Mouse (Mus musculus): ENCODE results near the gene Gm29423. TPM values are rescaled to one million over a fixed set of nuclear protein-coding genes. Genes with fewer than 3 reads are reported as not detected.

The Gm29423 gene
- polyA plus RNA-seq (2012; ENCODE audit: low replicate concordance), result not detected in 2 replicates

DNA sequence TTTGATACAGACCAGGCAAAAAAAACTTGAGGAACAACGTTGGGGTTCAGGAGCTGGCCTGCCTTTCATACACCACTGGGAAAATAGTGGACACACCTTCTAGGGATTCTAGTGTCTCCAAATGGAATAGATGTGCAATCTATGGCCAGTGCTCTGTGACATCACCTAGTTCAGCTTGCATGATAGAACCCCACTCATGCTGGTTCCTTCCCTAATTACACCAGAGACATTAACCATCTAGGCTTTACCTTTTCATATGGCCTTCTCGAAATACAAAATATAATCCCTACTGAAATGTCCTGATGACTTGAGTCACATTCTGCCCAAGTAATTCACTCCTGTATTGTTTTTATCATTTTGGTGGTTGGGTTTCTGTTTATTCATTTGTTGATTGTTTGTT, at the start of gene Gm29423, which contains the start of gene Gm29644:
Gene Gm29423 (minus strand): TSS at position 101 of the 400 bp plus-strand sequence.
Gene Gm29644 (minus strand): TSS at position 157 of the 400 bp plus-strand sequence.

DNA sequence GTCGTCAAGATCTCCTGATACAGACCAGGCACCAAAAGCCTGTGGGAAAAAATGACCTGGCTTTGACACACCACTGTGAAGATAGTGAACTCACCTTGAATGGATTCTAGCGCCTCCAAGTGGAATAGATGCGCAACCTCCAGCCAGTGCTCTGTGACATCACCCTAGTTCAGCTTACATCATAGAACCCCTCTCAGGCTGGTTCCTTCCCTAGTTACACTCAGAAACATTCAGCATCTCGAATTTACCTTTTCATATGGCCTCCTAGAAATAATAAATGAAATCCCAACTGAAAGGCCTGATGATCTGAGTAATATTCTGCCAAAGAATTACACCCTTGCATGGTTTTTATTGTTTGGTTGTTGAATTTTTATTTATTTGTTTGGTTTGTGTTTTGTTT, 29.5 kb downstream of the Gm29423 start, which contains the start of gene Gm21118:
Gene Gm21118 (minus strand): TSS at position 101 of the 400 bp plus-strand sequence.

Other genes with a start within 250 kb of the Gm29423 start
- gene Gm21118, start 29.6 kb downstream of the Gm29423 start, polyA plus RNA-seq (2012; ENCODE audit: low replicate concordance), result not detected in 2 replicates
- gene Gm29644, start 56 bp upstream of the Gm29423 start, polyA plus RNA-seq (2012; ENCODE audit: low replicate concordance), result not detected in 2 replicates
- gene Gm20888, start 138.6 kb upstream of the Gm29423 start, polyA plus RNA-seq (2012; ENCODE audit: low replicate concordance), result not detected in 2 replicates